Comparison of ENCODE assay signal across 30 mouse cellular contexts in genomic region chr10:79879527-79879926, GRCm38 (mm10). TPM values are rescaled to one million over a fixed set of nuclear protein-coding genes. Genes with fewer than 3 reads are reported as not detected.
DNase-seq lines count a peak whose midpoint lies in the region; ATAC-seq lines count a peak whose summit lies in the region.
"Had no signal": no experiment of that assay in that cellular context is flagged by ENCODE, and none has a peak within 500 bp of the region (broad histone marks: within the 10 kb centered on the region; RNA-seq: fewer than 3 reads in every experiment).

No protein-coding gene starts in this region.

- no peaks in the 10 kb centered on the region for H3K27me3 ChIP-seq in kidney, embryonic 16.5 days (ENCODE audit: insufficient read depth, low read length)
- peaks cover 64% of the 10 kb centered on the region for H3K27me3 ChIP-seq in midbrain, embryonic 10.5 days (ENCODE audit: low read depth, poor library complexity, severe bottlenecking)
- H3K27me3 ChIP-seq in midbrain, embryonic 11.5 days (ENCODE audit: control insufficient read depth, insufficient read depth, low read length), result peaks cover 19% of the 10 kb centered on the region
- H3K27me3 ChIP-seq in liver, embryonic 15.5 days, result peaks cover 51% of the 10 kb centered on the region
- H3K27me3 ChIP-seq in hindbrain, embryonic 13.5 days, result peaks cover 45% of the 10 kb centered on the region
- H3K27me3 ChIP-seq: intestine, embryonic 15.5 days had no signal

- H3K4me2 ChIP-seq in kidney, embryonic 16.5 days (replicated peaks; ENCODE audit: low read depth, low read length), result no peak overlapping the region; the same call in 1 of the 2 replicates
- no peak overlapping the region for H3K4me2 ChIP-seq in midbrain, embryonic 11.5 days
- peak overlapping the region; percentile 59 for H3K4me2 ChIP-seq in liver, embryonic 15.5 days
- H3K4me2 ChIP-seq in hindbrain, embryonic 13.5 days, result no peak overlapping the region
- H3K4me2 ChIP-seq: intestine, embryonic 15.5 days; neural tube, embryonic 13.5 days had no signal

- DNase-seq in kidney, postnatal 36 days, result no peak
- no peak for DNase-seq in midbrain, embryonic 10.5 days (ENCODE audit: low spot score)
- DNase-seq in midbrain, embryonic 11.5 days (ENCODE audit: low spot score, missing footprints), result no peak
- no peak for DNase-seq in lung, postnatal 36 days
- DNase-seq: adrenal gland, adult 2 months; cerebellum, adult 18-20 months; cerebellum, postnatal 14 days; gastrocnemius, postnatal 10 days; heart, adult 11 months; layer of hippocampus, adult 9-11 months; left cerebral cortex, postnatal 4 days; lung, adult 18-20 months; lung, postnatal 14 days; retina, postnatal 1 day; thymus, postnatal 14 days had no signal

- H3K4me1 ChIP-seq in kidney, embryonic 16.5 days (ENCODE audit: insufficient read depth, low read length), result peaks cover 60% of the 10 kb centered on the region
- peaks cover 56% of the 10 kb centered on the region for H3K4me1 ChIP-seq in midbrain, embryonic 10.5 days
- H3K4me1 ChIP-seq in midbrain, embryonic 11.5 days (ENCODE audit: control insufficient read depth, insufficient read depth, low read length), result peaks cover 11% of the 10 kb centered on the region
- peaks cover 71% of the 10 kb centered on the region for H3K4me1 ChIP-seq in liver, embryonic 15.5 days (replicated peaks)
- H3K4me1 ChIP-seq in hindbrain, embryonic 13.5 days (replicated peaks), result peaks cover 26% of the 10 kb centered on the region

- H3K36me3 ChIP-seq in kidney, embryonic 16.5 days (ENCODE audit: insufficient read depth, low read length), result no peaks in the 10 kb centered on the region
- H3K36me3 ChIP-seq in midbrain, embryonic 10.5 days, result no peaks in the 10 kb centered on the region
- H3K36me3 ChIP-seq in midbrain, embryonic 11.5 days (ENCODE audit: control insufficient read depth, insufficient read depth, low read length), result no peaks in the 10 kb centered on the region
- H3K36me3 ChIP-seq in liver, embryonic 15.5 days (replicated peaks), result no peaks in the 10 kb centered on the region
- H3K36me3 ChIP-seq in hindbrain, embryonic 13.5 days, result no peaks in the 10 kb centered on the region
- H3K36me3 ChIP-seq: forebrain, embryonic 10.5 days; intestine, embryonic 15.5 days; neural tube, embryonic 13.5 days had no signal

- H3K9ac ChIP-seq in kidney, embryonic 16.5 days (replicated peaks; ENCODE audit: low read length), result no peak overlapping the region
- no peak overlapping the region for H3K9ac ChIP-seq in midbrain, embryonic 11.5 days (ENCODE audit: low read length)
- no peak overlapping the region for H3K9ac ChIP-seq in liver, embryonic 15.5 days
- no peak overlapping the region for H3K9ac ChIP-seq in hindbrain, embryonic 13.5 days
- H3K9ac ChIP-seq: intestine, embryonic 15.5 days; neural tube, embryonic 13.5 days had no signal

- peak overlapping the region; percentile 62 for H3K27ac ChIP-seq in kidney, embryonic 16.5 days (ENCODE audit: low read length)
- 0 out of 2 replicates have a peak overlapping the region, but pooled peaks have one; percentile 14 for H3K27ac ChIP-seq in midbrain, embryonic 10.5 days (replicated peaks)
- no peak overlapping the region for H3K27ac ChIP-seq in midbrain, embryonic 11.5 days (ENCODE audit: low read depth, low read length)
- H3K27ac ChIP-seq in liver, embryonic 15.5 days (replicated peaks), result peak overlapping the region; percentile 55
- H3K27ac ChIP-seq in hindbrain, embryonic 13.5 days, result no peak overlapping the region
- H3K27ac ChIP-seq: forebrain, embryonic 10.5 days; intestine, embryonic 15.5 days; left cerebral cortex, adult 2 months; neural tube, embryonic 13.5 days had no signal

- no peaks in the 10 kb centered on the region for H3K9me3 ChIP-seq in kidney, embryonic 16.5 days (ENCODE audit: low read length)
- no peaks in the 10 kb centered on the region for H3K9me3 ChIP-seq in midbrain, embryonic 10.5 days (replicated peaks)
- H3K9me3 ChIP-seq in midbrain, embryonic 11.5 days (ENCODE audit: control insufficient read depth, low read length), result no peaks in the 10 kb centered on the region
- no peaks in the 10 kb centered on the region for H3K9me3 ChIP-seq in liver, embryonic 15.5 days (replicated peaks)
- no peaks in the 10 kb centered on the region for H3K9me3 ChIP-seq in hindbrain, embryonic 13.5 days
- H3K9me3 ChIP-seq: forebrain, embryonic 10.5 days; intestine, embryonic 15.5 days; neural tube, embryonic 13.5 days had no signal

- 25% methylated on average over 3 of the region's 3 CpGs for WGBS in kidney, embryonic 16.5 days
- 54% methylated on average over 3 of the region's 3 CpGs for WGBS in midbrain, embryonic 10.5 days
- 48% methylated on average over 3 of the region's 3 CpGs for WGBS in midbrain, embryonic 11.5 days
- 17% methylated on average over 3 of the region's 3 CpGs for WGBS in liver, embryonic 15.5 days (ENCODE audit: insufficient replicate concordance)
- 40% methylated on average over 3 of the region's 3 CpGs for WGBS in hindbrain, embryonic 13.5 days

- peak; percentile 50 for ATAC-seq in kidney, embryonic 16.5 days (ENCODE audit: low FRiP score, low TSS enrichment)
- ATAC-seq in midbrain, embryonic 11.5 days (ENCODE audit: low FRiP score), result no peak
- no peak for ATAC-seq in liver, embryonic 15.5 days (ENCODE audit: insufficient read depth)
- no peak for ATAC-seq in hindbrain, embryonic 13.5 days (ENCODE audit: low FRiP score)
- ATAC-seq: forebrain, embryonic 16.5 days; hindbrain, embryonic 16.5 days; intestine, embryonic 15.5 days; midbrain, embryonic 16.5 days had no signal

- H3K4me3 ChIP-seq in kidney, embryonic 16.5 days (ENCODE audit: low read length), result no peak overlapping the region
- no peak overlapping the region for H3K4me3 ChIP-seq in midbrain, embryonic 10.5 days
- H3K4me3 ChIP-seq in midbrain, embryonic 11.5 days (ENCODE audit: low read depth, low read length), result no peak overlapping the region
- H3K4me3 ChIP-seq in liver, embryonic 15.5 days (replicated peaks), result 0 out of 2 replicates have a peak overlapping the region, but pooled peaks have one; percentile 10
- H3K4me3 ChIP-seq in hindbrain, embryonic 13.5 days, result no peak overlapping the region
- H3K4me3 ChIP-seq: forebrain, embryonic 10.5 days; intestine, embryonic 15.5 days; left cerebral cortex, adult 2 months; myocyte; neural tube, embryonic 13.5 days had no signal

RNA-seq across cellular contexts. Expression of gene Plppr3, which starts 5.1 kb away (rescaled TPM):
- 72.7 and 78.6 TPM in 2 replicates for polyA plus RNA-seq in kidney, embryonic 16.5 days (2015; fragmentation: Nextera tagmentation; extraction: Ambion mirVana)
- polyA plus RNA-seq in midbrain, embryonic 10.5 days (2016; fragmentation: Nextera tagmentation; extraction: Ambion mirVana), result 110 and 169 TPM in 2 replicates
- polyA plus RNA-seq in midbrain, embryonic 11.5 days (2014; fragmentation: Nextera tagmentation; extraction: Ambion mirVana), result 112 and 117 TPM in 2 replicates
- polyA plus RNA-seq in liver, embryonic 15.5 days (2015; fragmentation: Nextera tagmentation; extraction: Ambion mirVana), result 5.8 and 6.1 TPM in 2 replicates
- 396 and 407 TPM in 2 replicates for polyA plus RNA-seq in hindbrain, embryonic 13.5 days (2015; fragmentation: Nextera tagmentation; extraction: Ambion mirVana)

RNA-seq across cellular contexts. Expression of gene Prtn3, which starts 5.3 kb away (rescaled TPM):
- 7.9 and 8.2 TPM in 2 replicates for polyA plus RNA-seq in kidney, embryonic 16.5 days (2015; fragmentation: Nextera tagmentation; extraction: Ambion mirVana)
- 8.0 and 13.5 TPM in 2 replicates for polyA plus RNA-seq in midbrain, embryonic 10.5 days (2016; fragmentation: Nextera tagmentation; extraction: Ambion mirVana)
- polyA plus RNA-seq in midbrain, embryonic 11.5 days (2014; fragmentation: Nextera tagmentation; extraction: Ambion mirVana), result 11.9 and 12.1 TPM in 2 replicates
- 112 and 131 TPM in 2 replicates for polyA plus RNA-seq in liver, embryonic 15.5 days (2015; fragmentation: Nextera tagmentation; extraction: Ambion mirVana)
- 13.9 and 15.6 TPM in 2 replicates for polyA plus RNA-seq in hindbrain, embryonic 13.5 days (2015; fragmentation: Nextera tagmentation; extraction: Ambion mirVana)
- polyA plus RNA-seq: C2C12 had no signal

RNA-seq across cellular contexts. Expression of gene Elane, which starts 6.5 kb away (rescaled TPM):
- 0.60 and 0.76 TPM in 2 replicates for polyA plus RNA-seq in kidney, embryonic 16.5 days (2015; fragmentation: Nextera tagmentation; extraction: Ambion mirVana)
- polyA plus RNA-seq in midbrain, embryonic 10.5 days (2016; fragmentation: Nextera tagmentation; extraction: Ambion mirVana), result 0.16 and 0.46 TPM in 2 replicates
- polyA plus RNA-seq in midbrain, embryonic 11.5 days (2014; fragmentation: Nextera tagmentation; extraction: Ambion mirVana), result 0.18 TPM in 1 of 2 replicates, not detected in the other
- 211 and 227 TPM in 2 replicates for polyA plus RNA-seq in liver, embryonic 15.5 days (2015; fragmentation: Nextera tagmentation; extraction: Ambion mirVana)
- 0.34 TPM in 1 of 2 replicates, not detected in the other for polyA plus RNA-seq in hindbrain, embryonic 13.5 days (2015; fragmentation: Nextera tagmentation; extraction: Ambion mirVana)
- polyA plus RNA-seq: C2C12; forebrain, embryonic 10.5 days; forebrain, embryonic 16.5 days; midbrain, embryonic 16.5 days; myocyte had no signal

RNA-seq across cellular contexts. Expression of gene Cfd, which starts 11.1 kb away (rescaled TPM):
- not detected in 2 replicates for polyA plus RNA-seq in kidney, embryonic 16.5 days (2015; fragmentation: Nextera tagmentation; extraction: Ambion mirVana)
- not detected in 2 replicates for polyA plus RNA-seq in midbrain, embryonic 10.5 days (2016; fragmentation: Nextera tagmentation; extraction: Ambion mirVana)
- polyA plus RNA-seq in midbrain, embryonic 11.5 days (2014; fragmentation: Nextera tagmentation; extraction: Ambion mirVana), result not detected in 2 replicates
- not detected in 2 replicates for polyA plus RNA-seq in liver, embryonic 15.5 days (2015; fragmentation: Nextera tagmentation; extraction: Ambion mirVana)
- polyA plus RNA-seq in hindbrain, embryonic 13.5 days (2015; fragmentation: Nextera tagmentation; extraction: Ambion mirVana), result not detected in 2 replicates
- polyA plus RNA-seq: C2C12; embryonic facial prominence, embryonic 11.5 days; forebrain, embryonic 10.5 days; forebrain, embryonic 16.5 days; heart, embryonic 16.5 days; hindbrain, embryonic 16.5 days; intestine, embryonic 15.5 days; myocyte; neural tube, embryonic 13.5 days; stomach, embryonic 14.5 days had no signal

RNA-seq across cellular contexts. Expression of gene Ptbp1, which starts 25.3 kb away (rescaled TPM):
- 431 and 491 TPM in 2 replicates for polyA plus RNA-seq in kidney, embryonic 16.5 days (2015; fragmentation: Nextera tagmentation; extraction: Ambion mirVana)
- 296 and 334 TPM in 2 replicates for polyA plus RNA-seq in midbrain, embryonic 10.5 days (2016; fragmentation: Nextera tagmentation; extraction: Ambion mirVana)
- 147 and 176 TPM in 2 replicates for polyA plus RNA-seq in midbrain, embryonic 11.5 days (2014; fragmentation: Nextera tagmentation; extraction: Ambion mirVana)
- polyA plus RNA-seq in liver, embryonic 15.5 days (2015; fragmentation: Nextera tagmentation; extraction: Ambion mirVana), result 120 and 133 TPM in 2 replicates
- 84.7 and 86.0 TPM in 2 replicates for polyA plus RNA-seq in hindbrain, embryonic 13.5 days (2015; fragmentation: Nextera tagmentation; extraction: Ambion mirVana)

Comparison
In these comparisons a context has a peak if more than half of its experiments do, and no peak if none do; other contexts are left out.
1. H3K27ac ChIP-seq: peak in kidney, embryonic 16.5 days (single experiment), midbrain, embryonic 10.5 days (single experiment) and liver, embryonic 15.5 days (single experiment); none in midbrain, embryonic 11.5 days (single experiment) and hindbrain, embryonic 13.5 days (single experiment).
2. RNA of gene Plppr3, which starts 5.1 kb away (polyA plus RNA-seq): 396 to 407 TPM in hindbrain, embryonic 13.5 days, 112 to 117 TPM in midbrain, embryonic 11.5 days, 110 to 169 TPM in midbrain, embryonic 10.5 days and 72.7 to 78.6 TPM in kidney, embryonic 16.5 days; 5.8 to 6.1 TPM in liver, embryonic 15.5 days; every median in the first group is over 10 times any median in the second.
3. RNA of gene Elane, which starts 6.5 kb away (polyA plus RNA-seq): 211 to 227 TPM in liver, embryonic 15.5 days; 0.60 to 0.76 TPM in kidney, embryonic 16.5 days, 0.34 TPM in hindbrain, embryonic 13.5 days, 0.18 TPM in midbrain, embryonic 11.5 days and 0.16 to 0.46 TPM in midbrain, embryonic 10.5 days; every median in the first group is over 100 times any median in the second.